Comparison of ENCODE assay signal across 25 mouse cellular contexts in genomic region chr4:127080806-127081205, GRCm38 (mm10).
"Had no signal": no experiment of that assay in that cellular context is flagged by ENCODE, and none has a peak within 500 bp of the region (broad histone marks: within the 10 kb centered on the region; RNA-seq: fewer than 3 reads in every experiment).

No protein-coding gene starts in this region.

- H3K36me3 ChIP-seq: heart, embryonic 10.5 days; heart, embryonic 12.5 days; hindbrain, embryonic 12.5 days; hindbrain, embryonic 15.5 days; kidney, embryonic 15.5 days; liver, embryonic 13.5 days; liver, embryonic 15.5 days had no signal

- H3K27ac ChIP-seq: heart, embryonic 10.5 days; hindbrain, embryonic 12.5 days; hindbrain, embryonic 15.5 days; hindbrain, postnatal 0 days; kidney, embryonic 15.5 days; kidney, postnatal 0 days; limb, embryonic 10.5 days; limb, embryonic 12.5 days; liver, embryonic 13.5 days; liver, embryonic 15.5 days had no signal

- H3K4me2 ChIP-seq: heart, embryonic 12.5 days; hindbrain, embryonic 12.5 days; hindbrain, embryonic 15.5 days; kidney, embryonic 15.5 days; limb, embryonic 12.5 days; liver, embryonic 11.5 days; liver, embryonic 13.5 days; liver, embryonic 15.5 days had no signal

- DNase-seq: gastrocnemius, postnatal 14 days; gastrocnemius, postnatal 36 days; heart, adult 18-20 months; heart, postnatal 14 days; heart, postnatal 36 days; kidney, adult 11 months; kidney, adult 2 months; kidney, adult 9 months; kidney, postnatal 14 days; kidney, postnatal 36 days; layer of hippocampus, postnatal 36 days; liver; liver, embryonic 13.5 days had no signal

- H3K9ac ChIP-seq: heart, embryonic 12.5 days; hindbrain, embryonic 12.5 days; hindbrain, embryonic 15.5 days; kidney, embryonic 15.5 days; limb, embryonic 12.5 days; liver, embryonic 13.5 days; liver, embryonic 15.5 days had no signal

- ATAC-seq: hindbrain, postnatal 0 days; intestine, embryonic 16.5 days had no signal

- H3K27me3 ChIP-seq: heart, embryonic 12.5 days; hindbrain, embryonic 12.5 days; hindbrain, embryonic 15.5 days; kidney, embryonic 15.5 days; limb, embryonic 12.5 days; liver, embryonic 13.5 days; liver, embryonic 15.5 days had no signal

- H3K4me3 ChIP-seq: heart, embryonic 10.5 days; heart, embryonic 12.5 days; hindbrain, embryonic 12.5 days; hindbrain, embryonic 15.5 days; kidney, embryonic 15.5 days; limb, embryonic 10.5 days; limb, embryonic 12.5 days; liver, embryonic 13.5 days; liver, embryonic 15.5 days had no signal

- H3K9me3 ChIP-seq: heart, embryonic 10.5 days; heart, embryonic 12.5 days; hindbrain, embryonic 12.5 days; hindbrain, embryonic 15.5 days; kidney, embryonic 15.5 days; limb, embryonic 10.5 days; limb, embryonic 12.5 days; liver, embryonic 13.5 days; liver, embryonic 15.5 days had no signal
